Mouse (Mus musculus) liver, adult 2 months (tissue): Measurements from ENCODE around the gene Vsir. TPM values are rescaled to one million over a fixed set of nuclear protein-coding genes. Genes with fewer than 3 reads are reported as not detected.

Source experiments
- DNase-seq: peaks from one replicate; pipeline ENCODE4 v3.0.0-alpha.2; 2011; ENCODE audit warnings: low read depth, low spot score; ENCODE audit errors: extremely low read depth
- H3K27ac ChIP-seq: fragments of 200-500 bp; replicated peaks from 2 replicates; pipeline ENCODE4 v1.5.1; 2012; ENCODE audit warnings: low read depth, mild to moderate bottlenecking, control low read depth, inconsistent platforms, low read length; ENCODE audit not compliant: insufficient read depth
- H3K27me3 ChIP-seq: fragments of 200-500 bp; 2 replicates; pipeline ENCODE4 v1.6.1; 2012; ENCODE audit warnings: mild to moderate bottlenecking, moderate library complexity, low read length, inconsistent platforms; ENCODE audit not compliant: control insufficient read depth, insufficient read depth
- H3K36me3 ChIP-seq: fragments of 200-500 bp; 2 replicates; pipeline ENCODE4 v1.6.1; 2012; ENCODE audit warnings: low read length, inconsistent platforms; ENCODE audit not compliant: control insufficient read depth, insufficient read depth
- H3K4me1 ChIP-seq: fragments of 200-500 bp; 2 replicates; pipeline ENCODE4 v1.6.1; 2011; ENCODE audit warnings: low read length; ENCODE audit not compliant: control insufficient read depth, insufficient read depth
- H3K4me3 ChIP-seq: fragments of 200-500 bp; 2 replicates; pipeline ENCODE4 v1.5.1; 2011; ENCODE audit warnings: low read depth, mild to moderate bottlenecking, control low read depth, low read length, moderate library complexity; ENCODE audit not compliant: insufficient read depth
- H3K79me2 ChIP-seq: fragments of 200-500 bp; 2 replicates; pipeline ENCODE4 v1.6.1; 2012; ENCODE audit warnings: inconsistent platforms, mild to moderate bottlenecking, low read length, moderate library complexity; ENCODE audit not compliant: control insufficient read depth, insufficient read depth
- H3K9ac ChIP-seq: fragments of 200-500 bp; 2 replicates; pipeline ENCODE4 v1.6.1; 2012; ENCODE audit warnings: low read depth, mild to moderate bottlenecking, control low read depth, inconsistent platforms, low read length
- CTCF ChIP-seq: fragments of 200-500 bp; IDR thresholded peaks from 2 replicates; pipeline ENCODE4 v1.5.1; 2011; ENCODE audit warnings: low read depth, low read length, control low read depth
- POLR2A ChIP-seq: fragments of 200-500 bp; IDR thresholded peaks from 2 replicates; pipeline ENCODE4 v1.6.1; 2011; ENCODE audit warnings: low read length, control low read depth; ENCODE audit not compliant: insufficient read depth; ENCODE audit errors: extremely low read depth
- WGBS: fragments of 180-500 bp; shearing (Covaris S2); methylation state at CpG from one replicate; pipeline ENCODE4 v1.1.7; 2018; 5-methylcytosine and 5-hydroxymethylcytosine counted together
- polyA plus RNA-seq: library from polyadenylated mRNA; depleted of rRNA; stranded (reverse); fragments of >200 nt; gene quantifications from 2 replicates; pipeline ENCODE4 v1.2.3, GENCODE M21; 2012
- total RNA-seq: library from RNA; depleted of rRNA; stranded (reverse); fragments of >200 nt; gene quantifications from 2 replicates; pipeline ENCODE4 v1.2.3, GENCODE M21; 2014

The Vsir gene
- total and polyA plus RNA-seq, 2 experiments = 5.3 to 8.1 TPM

DNA sequence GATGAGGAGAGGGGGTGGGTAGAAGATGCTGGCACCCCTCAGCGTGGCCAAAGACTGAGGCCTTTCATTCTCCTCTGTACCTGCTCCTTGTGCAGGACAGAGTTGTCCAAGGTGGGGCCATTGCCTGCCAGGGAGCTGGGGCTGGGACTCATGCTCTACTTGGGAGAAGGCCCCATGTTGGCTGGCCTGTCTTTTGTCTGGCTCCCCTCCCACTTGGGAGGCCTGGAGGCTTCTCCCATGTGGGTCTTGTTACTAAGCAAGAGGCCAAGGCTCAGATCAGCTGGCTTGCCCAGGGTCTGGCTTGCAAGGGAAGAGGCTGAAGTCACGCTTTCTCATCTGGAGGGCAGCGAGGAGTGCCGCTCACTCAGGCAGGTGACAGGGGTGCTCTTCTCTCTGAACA is 10.8 kb downstream of the Vsir start:
- Histone ChIP-seq H3K36me3 (no peaks in the 10 kb centered on the region), H3K4me3 (no peak overlapping the region), H3K27ac (no peak overlapping the region), H3K79me2 (no peaks in the 10 kb centered on the region), H3K27me3 (no peaks in the 10 kb centered on the region), H3K4me1 (no peaks in the 10 kb centered on the region), H3K9ac (no peak overlapping the region)
- TF ChIP-seq POLR2A = no peak
- no peak for TF ChIP-seq CTCF
- no peak for DNase-seq
- 91% methylated on average over 4 of the region's 4 CpGs for WGBS

DNA sequence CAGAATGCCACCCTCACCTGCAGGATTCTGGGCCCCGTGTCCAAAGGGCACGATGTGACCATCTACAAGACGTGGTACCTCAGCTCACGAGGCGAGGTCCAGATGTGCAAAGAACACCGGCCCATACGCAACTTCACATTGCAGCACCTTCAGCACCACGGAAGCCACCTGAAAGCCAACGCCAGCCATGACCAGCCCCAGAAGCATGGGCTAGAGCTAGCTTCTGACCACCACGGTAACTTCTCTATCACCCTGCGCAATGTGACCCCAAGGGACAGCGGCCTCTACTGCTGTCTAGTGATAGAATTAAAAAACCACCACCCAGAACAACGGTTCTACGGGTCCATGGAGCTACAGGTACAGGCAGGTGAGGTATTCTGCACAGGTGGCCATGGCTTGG is 11.2 kb downstream of the Vsir start:
- H3K4me3 ChIP-seq = no peak overlapping the region
- no peaks in the 10 kb centered on the region for H3K4me1 ChIP-seq
- no peak for DNase-seq
- H3K27me3 ChIP-seq = no peaks in the 10 kb centered on the region
- WGBS = 92% methylated on average over 14 of the region's 14 CpGs
- no peaks in the 10 kb centered on the region for H3K79me2 ChIP-seq
- no peaks in the 10 kb centered on the region for H3K36me3 ChIP-seq
- no peak overlapping the region for H3K9ac ChIP-seq
- H3K27ac ChIP-seq = no peak overlapping the region
- TF ChIP-seq POLR2A (no peak), CTCF (no peak)

DNA sequence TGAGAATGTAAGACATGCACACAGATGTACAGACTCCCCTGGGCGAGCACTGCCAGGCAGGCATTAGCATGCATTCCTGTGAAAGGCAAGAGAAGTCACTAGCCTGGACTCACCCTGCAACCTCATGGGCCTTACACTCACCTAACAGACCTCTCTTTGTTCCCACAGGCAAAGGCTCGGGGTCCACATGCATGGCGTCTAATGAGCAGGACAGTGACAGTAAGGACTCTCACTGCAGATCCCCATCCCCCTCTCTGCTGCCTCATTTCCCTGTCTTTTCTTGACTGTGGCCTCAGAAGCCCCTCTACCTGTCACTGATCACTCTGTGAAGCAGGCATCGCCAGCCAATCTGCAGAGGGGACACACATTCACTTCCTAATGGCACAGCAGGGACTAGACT is 12.1 kb downstream of the Vsir start:
- no peak overlapping the region for H3K4me3 ChIP-seq
- H3K27ac ChIP-seq = no peak overlapping the region
- H3K79me2 ChIP-seq = no peaks in the 10 kb centered on the region
- TF ChIP-seq POLR2A (no peak), CTCF (no peak)
- DNase-seq = no peak
- no peaks in the 10 kb centered on the region for H3K36me3 ChIP-seq
- WGBS = 76% methylated on average over 4 of the region's 4 CpGs
- H3K9ac ChIP-seq = no peak overlapping the region
- no peaks in the 10 kb centered on the region for H3K4me1 ChIP-seq
- H3K27me3 ChIP-seq = no peaks in the 10 kb centered on the region

DNA sequence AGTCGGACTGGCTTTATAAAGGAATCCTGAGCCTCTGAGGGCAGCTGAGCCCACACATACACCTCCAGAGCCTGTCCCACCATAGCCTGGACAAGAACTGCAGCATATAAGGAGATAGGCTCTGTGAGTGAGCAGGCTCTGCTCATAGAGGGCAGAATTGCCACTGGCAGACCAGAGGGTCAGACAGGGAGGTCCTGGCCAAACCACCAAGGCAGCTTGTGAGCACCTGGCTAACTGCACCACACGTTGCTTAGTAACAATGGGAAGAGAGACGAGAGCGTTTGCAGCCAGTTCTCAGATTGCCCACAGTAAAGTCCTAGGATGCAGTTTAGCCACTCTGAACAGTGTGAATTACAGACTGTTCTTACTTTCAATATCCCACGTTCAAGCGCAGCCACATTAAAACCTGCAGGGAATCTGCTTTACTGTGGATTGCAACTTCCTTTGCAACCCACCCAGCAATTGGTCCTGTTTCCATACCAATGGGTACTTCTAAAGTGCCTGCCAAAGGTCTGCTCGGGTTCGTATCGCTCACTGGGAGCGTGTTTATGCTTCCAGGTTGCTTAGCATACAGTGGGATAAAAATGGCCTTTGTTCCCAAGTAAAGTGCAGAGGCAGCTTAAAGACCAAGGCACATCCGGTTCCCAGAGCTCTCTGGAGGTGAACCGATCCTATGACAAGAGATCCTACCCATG is 15.1 kb downstream of the Vsir start:
- H3K4me1 ChIP-seq = no peaks in the 10 kb centered on the region; the same call in 1 of the 2 replicates
- DNase-seq = no peak
- no peak overlapping the region for H3K9ac ChIP-seq
- 62% methylated on average over 12 of the region's 12 CpGs for WGBS
- no peaks in the 10 kb centered on the region for H3K36me3 ChIP-seq
- H3K27ac ChIP-seq = peak overlapping the region; percentile 17
- TF ChIP-seq CTCF (no peak), POLR2A (no peak)
- no peaks in the 10 kb centered on the region for H3K79me2 ChIP-seq
- H3K27me3 ChIP-seq = no peaks in the 10 kb centered on the region
- H3K4me3 ChIP-seq = no peak overlapping the region

DNA sequence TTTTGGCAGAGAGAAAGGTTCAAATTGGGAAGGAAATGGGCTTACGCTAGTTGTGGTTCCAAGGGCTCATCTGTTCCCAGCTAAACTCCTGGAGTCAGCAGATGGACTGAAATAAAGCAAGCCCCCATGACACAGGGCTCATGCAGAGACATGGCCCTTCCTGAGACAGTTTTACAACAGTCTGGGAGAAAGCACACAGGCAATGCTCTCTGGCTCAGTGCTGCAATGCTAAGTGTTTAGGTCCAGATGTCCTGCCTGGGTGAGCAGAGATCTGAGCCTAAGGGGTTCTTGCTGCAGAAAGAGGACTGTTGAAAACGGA is 15.6 kb downstream of the Vsir start:
- WGBS = 52% methylated on average over 2 of the region's 2 CpGs
- H3K4me1 ChIP-seq = no peaks in the 10 kb centered on the region; the same call in 1 of the 2 replicates
- TF ChIP-seq POLR2A (no peak), CTCF (no peak)
- no peak overlapping the region for H3K9ac ChIP-seq
- peak; percentile 34 for DNase-seq
- peak overlapping the region; percentile 56 for H3K27ac ChIP-seq
- H3K4me3 ChIP-seq = no peak overlapping the region
- no peaks in the 10 kb centered on the region for H3K27me3 ChIP-seq
- no peaks in the 10 kb centered on the region for H3K36me3 ChIP-seq
- H3K79me2 ChIP-seq = no peaks in the 10 kb centered on the region

DNA sequence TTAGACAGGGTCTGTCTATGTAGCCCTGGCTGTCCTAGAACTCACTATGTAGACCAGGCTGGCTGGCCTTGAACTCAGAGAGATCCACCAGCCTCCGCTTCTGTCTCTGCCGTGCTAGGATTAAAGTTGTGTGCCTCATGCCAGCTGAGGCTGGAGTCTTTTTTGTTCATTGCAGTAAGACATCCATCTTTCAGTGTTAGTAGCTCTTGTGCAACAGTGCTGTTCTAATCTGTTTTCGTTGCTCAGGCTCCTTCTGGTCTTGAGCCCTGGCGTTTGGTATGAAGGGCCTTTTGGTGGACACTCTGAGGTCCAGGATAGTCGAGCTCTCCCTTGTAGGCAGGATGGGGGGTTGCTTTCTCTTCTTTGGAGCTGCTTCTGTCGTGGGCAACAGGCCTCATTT is 16.8 kb downstream of the Vsir start:
- no peak for TF ChIP-seq CTCF
- no peak for TF ChIP-seq POLR2A
- no peak overlapping the region for H3K4me3 ChIP-seq
- no peaks in the 10 kb centered on the region for H3K27me3 ChIP-seq
- 67% methylated on average over 6 of the region's 6 CpGs for whole genome bisulfite sequencing
- no peaks in the 10 kb centered on the region for H3K36me3 ChIP-seq
- no peaks in the 10 kb centered on the region; the same call in 1 of the 2 replicates for H3K4me1 ChIP-seq
- H3K79me2 ChIP-seq = no peaks in the 10 kb centered on the region
- H3K9ac ChIP-seq = no peak overlapping the region
- no peak overlapping the region for H3K27ac ChIP-seq
- no peak for DNase-seq
